Mouse (Mus musculus) liver, embryonic 14.5 days (tissue): ENCODE measurements around the gene Zfp784. TPM values are rescaled to one million over a fixed set of nuclear protein-coding genes. Genes with fewer than 3 reads are reported as not detected.

Source experiments
- ATAC-seq: fragments of 200-750 bp; cut with Nextera tagmentation; 2 replicates; pipeline ENCODE4 v1.8.0; 2017; ENCODE audit warnings: moderate number of reproducible peaks, mild to moderate bottlenecking, moderate library complexity; ENCODE audit not compliant: insufficient read depth
- DNase-seq, 3 experiments: peaks; one replicate each; pipeline ENCODE4 v3.0.0-alpha.2; 2012 to 2013; ENCODE audit warnings: low read depth in 3 of 3, low spot score in 3 of 3
- H3K27ac ChIP-seq: fragments of 300-500 bp; sonication (generic); 2 replicates; pipeline ENCODE4 v1.5.1; 2014; ENCODE audit warnings: moderate library complexity, mild to moderate bottlenecking, control low read depth, inconsistent platforms
- H3K27me3 ChIP-seq: fragments of 300-500 bp; sonication (generic); 2 replicates; pipeline ENCODE4 v1.6.1; 2014; ENCODE audit warnings: mild to moderate bottlenecking, low read length, moderate library complexity; ENCODE audit not compliant: control insufficient read depth, insufficient read depth
- H3K36me3 ChIP-seq: fragments of 300-500 bp; sonication (generic); replicated peaks from 2 replicates; pipeline ENCODE4 v1.6.1; 2014; ENCODE audit warnings: low read depth; ENCODE audit not compliant: control insufficient read depth, insufficient read depth
- H3K4me1 ChIP-seq, 2 experiments: fragments of 200-500 bp in 1 of 2; fragments of 300-500 bp in 1 of 2; sonication (generic) in 1 of 2; replicated peaks; 2 replicates each; pipeline ENCODE4 v1.6.1; 2012 to 2014; ENCODE audit warnings: antibody characterized with exemption in 1 of 2, inconsistent platforms in 1 of 2, low read length in 1 of 2; ENCODE audit not compliant: control insufficient read depth in 2 of 2, insufficient read depth in 2 of 2
- H3K4me2 ChIP-seq: fragments of 300-500 bp; sonication (generic); 2 replicates; pipeline ENCODE4 v1.6.1; 2014; ENCODE audit warnings: low read depth, mild to moderate bottlenecking, control low read depth, moderate library complexity
- H3K4me3 ChIP-seq, 2 experiments: fragments of 200-500 bp in 1 of 2; fragments of 300-500 bp in 1 of 2; sonication (generic) in 1 of 2; 2 replicates each; pipeline ENCODE4 v1.5.1; 2012 to 2014; ENCODE audit warnings: low read depth in 2 of 2, low read length in 2 of 2, mild to moderate bottlenecking in 2 of 2, control low read depth in 1 of 2, inconsistent platforms in 1 of 2, moderate library complexity in 1 of 2; ENCODE audit not compliant: insufficient read depth in 1 of 2
- H3K9ac ChIP-seq: fragments of 300-500 bp; sonication (generic); replicated peaks from 2 replicates; pipeline ENCODE4 v1.6.1; 2014; ENCODE audit warnings: mild to moderate bottlenecking, control low read depth, moderate library complexity
- H3K9me3 ChIP-seq: fragments of 300-500 bp; sonication (generic); 2 replicates; pipeline ENCODE4 v1.6.1; 2016; ENCODE audit warnings: low read length, mixed read lengths; ENCODE audit not compliant: control insufficient read depth
- CTCF ChIP-seq: IDR thresholded peaks from 2 replicates; pipeline ENCODE4 v1.5.1; 2016; ENCODE audit warnings: antibody characterized with exemption, low read depth, control low read depth
- EP300 ChIP-seq: IDR thresholded peaks from 2 replicates; pipeline ENCODE4 v1.6.1; 2016; ENCODE audit warnings: antibody characterized with exemption, low read depth
- WGBS: fragments of 180-500 bp; shearing (Covaris S2); extraction: QIAGEN DNeasy Blood & Tissue Kit; methylation state at CpG from one replicate; pipeline ENCODE4 v1.1.7; 2014; ENCODE audit not compliant: insufficient replicate concordance; 5-methylcytosine and 5-hydroxymethylcytosine counted together
- polyA plus RNA-seq, 2 experiments: library from polyadenylated mRNA; depleted of rRNA in 1 of 2; stranded (reverse) in 1 of 2; unstranded in 1 of 2; fragments of >200 nt; fragmentation: Nextera tagmentation in 1 of 2; extraction: Ambion mirVana in 1 of 2; gene quantifications; 2 replicates each; pipeline versions ENCODE4 v1.2.1 to v1.2.3; 2012 to 2014

Zfp784 gene
- polyA plus RNA-seq, 2 experiments = 0.96 to 1.0 TPM

DNA sequence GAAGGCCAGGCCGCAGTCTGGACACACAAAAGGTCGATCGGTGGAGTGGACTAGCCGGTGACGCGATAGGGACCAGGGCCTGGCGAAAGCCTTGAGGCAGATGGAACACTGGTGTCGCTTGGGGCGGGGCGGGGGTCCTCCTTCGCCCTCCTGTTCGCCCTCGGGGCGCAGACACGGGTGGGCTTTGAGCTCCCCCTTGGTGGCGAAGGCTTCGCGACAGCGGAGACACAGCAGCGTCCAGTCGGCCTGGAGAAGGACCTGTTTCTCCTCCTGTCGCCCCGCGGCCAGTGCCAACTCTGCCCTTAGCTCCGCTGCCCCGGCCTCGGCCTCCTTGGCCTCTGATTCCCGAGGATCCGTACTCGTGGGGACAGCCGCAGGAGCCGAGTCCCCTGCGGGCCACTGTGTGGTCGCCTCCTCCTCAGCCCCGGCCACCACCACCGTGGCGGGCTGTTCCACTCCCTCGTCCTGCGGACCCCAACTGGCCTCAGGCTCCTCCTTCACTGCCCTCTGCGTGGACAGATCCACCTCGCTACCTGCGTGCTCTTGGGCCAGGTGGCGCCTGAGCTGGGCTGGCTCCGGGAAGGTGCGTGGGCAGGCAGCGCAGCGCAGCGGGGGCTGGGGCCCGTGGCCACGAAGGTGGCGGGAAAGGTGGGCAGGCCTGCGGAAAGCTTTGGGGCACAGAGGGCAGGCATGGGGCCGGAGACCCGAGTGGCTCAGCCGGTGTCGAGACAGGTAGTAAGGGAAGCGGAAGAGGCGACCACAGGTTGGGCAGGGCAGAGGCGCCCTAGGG, 44.1 kb downstream of the Zfp784 start:
- WGBS = 42% methylated on average over 58 of the region's 59 CpGs
- TF ChIP-seq CTCF = no peak
- no peak for TF ChIP-seq EP300
- Histone ChIP-seq H3K9ac (no peak overlapping the region), H3K4me2 (no peak overlapping the region), H3K4me3 (no peak overlapping the region), H3K4me1 (no peaks in the 10 kb centered on the region), H3K9me3 (no peaks in the 10 kb centered on the region), H3K27ac (no peak overlapping the region), H3K36me3 (no peaks in the 10 kb centered on the region), H3K27me3 (peaks cover 20% of the 10 kb centered on the region)
- DNase-seq (no peak), ATAC-seq (no peak)

- no peak for DNase-seq
These were observed 44.8 kb downstream of the Zfp784 start for GRCm38 (mm10) chr7:4993347-4993998.

DNA sequence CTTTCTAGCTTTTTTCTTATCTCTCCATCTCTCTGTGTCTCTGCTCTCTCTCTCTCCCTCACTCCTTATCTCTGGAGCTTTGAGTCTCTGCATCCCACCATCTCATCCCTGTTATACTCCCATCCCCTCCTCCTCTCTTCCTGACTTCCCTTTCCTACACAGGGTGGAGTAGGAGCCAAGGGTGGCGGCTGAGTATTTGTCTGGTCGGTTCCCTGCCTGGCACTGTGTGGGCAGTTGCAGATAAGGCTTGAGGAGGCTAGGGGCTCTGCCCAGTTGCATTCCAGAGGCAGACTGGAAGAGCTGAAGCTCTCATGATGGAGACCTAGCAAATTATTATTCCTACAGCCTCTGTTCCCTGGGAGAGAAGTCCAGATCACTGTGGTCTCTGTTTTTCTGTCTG, 50.0 kb downstream of the Zfp784 start:
- Histone ChIP-seq H3K9ac (no peak overlapping the region), H3K4me2 (no peak overlapping the region), H3K4me1 (no peaks in the 10 kb centered on the region), H3K27me3 (peaks cover 1% of the 10 kb centered on the region; the same call in 1 of the 2 replicates), H3K36me3 (no peaks in the 10 kb centered on the region), H3K4me3 (no peak overlapping the region), H3K27ac (no peak overlapping the region), H3K9me3 (no peaks in the 10 kb centered on the region)
- TF ChIP-seq CTCF = no peak
- no peak for TF ChIP-seq EP300
- ATAC-seq = no peak
- WGBS = 21% methylated on average over 2 of the region's 2 CpGs
- no peak for DNase-seq

More at GRCm38 (mm10) chr7:4993347-4993998, 44.8 kb downstream of the Zfp784 start:
- 36% methylated on average over 55 of the region's 55 CpGs for WGBS
- ATAC-seq = no peak
- H3K9ac ChIP-seq = no peak overlapping the region
- no peak overlapping the region for H3K27ac ChIP-seq
- TF ChIP-seq CTCF (no peak), EP300 (no peak)
- H3K36me3 ChIP-seq = no peaks in the 10 kb centered on the region
- H3K4me2 ChIP-seq = no peak overlapping the region
- H3K4me3 ChIP-seq = no peak overlapping the region
- H3K9me3 ChIP-seq = no peaks in the 10 kb centered on the region
- peaks cover 20% of the 10 kb centered on the region for H3K27me3 ChIP-seq
- no peaks in the 10 kb centered on the region for H3K4me1 ChIP-seq

Other genes with a start within 250 kb of the Zfp784 start
- 7.5 and 8.2 TPM in 2 replicates for gene Tmem238, start 248.8 kb downstream of the Zfp784 start, polyA plus RNA-seq (2012; rRNA removed)
- 5.4 and 5.8 TPM in 2 replicates for gene Tmem238, start 248.8 kb downstream of the Zfp784 start, polyA plus RNA-seq (2014; fragmentation: Nextera tagmentation; extraction: Ambion mirVana)
- 237 and 307 TPM in 2 replicates for gene Rpl28, start 245.6 kb downstream of the Zfp784 start, polyA plus RNA-seq (2012; rRNA removed)
- gene Rpl28, start 245.6 kb downstream of the Zfp784 start, polyA plus RNA-seq (2014; fragmentation: Nextera tagmentation; extraction: Ambion mirVana) = 185 and 186 TPM in 2 replicates
- gene Ube2s, start 225.9 kb downstream of the Zfp784 start, polyA plus RNA-seq (2012; rRNA removed) = 186 and 265 TPM in 2 replicates
- gene Ube2s, start 225.9 kb downstream of the Zfp784 start, polyA plus RNA-seq (2014; fragmentation: Nextera tagmentation; extraction: Ambion mirVana) = 295 and 316 TPM in 2 replicates
- 0.01 and 0.14 TPM in 2 replicates for gene Shisa7, start 193.8 kb downstream of the Zfp784 start, polyA plus RNA-seq (2012; rRNA removed)
- gene Shisa7, start 193.8 kb downstream of the Zfp784 start, polyA plus RNA-seq (2014; fragmentation: Nextera tagmentation; extraction: Ambion mirVana) = not detected in 2 replicates
- gene Isoc2b, start 168.2 kb downstream of the Zfp784 start, polyA plus RNA-seq (2012; rRNA removed) = 1.6 and 2.4 TPM in 2 replicates
- gene Isoc2b, start 168.2 kb downstream of the Zfp784 start, polyA plus RNA-seq (2014; fragmentation: Nextera tagmentation; extraction: Ambion mirVana) = 2.8 and 3.8 TPM in 2 replicates
- 6.6 and 6.7 TPM in 2 replicates for gene Isoc2a, start 161.3 kb downstream of the Zfp784 start, polyA plus RNA-seq (2012; rRNA removed)
- gene Isoc2a, start 161.3 kb downstream of the Zfp784 start, polyA plus RNA-seq (2014; fragmentation: Nextera tagmentation; extraction: Ambion mirVana) = 0.56 and 0.86 TPM in 2 replicates
- 0.02 TPM in 1 of 2 replicates, not detected in the other for gene Gm36210, start 131.9 kb downstream of the Zfp784 start, polyA plus RNA-seq (2012; rRNA removed)
- not detected in 2 replicates for gene Gm36210, start 131.9 kb downstream of the Zfp784 start, polyA plus RNA-seq (2014; fragmentation: Nextera tagmentation; extraction: Ambion mirVana)
- gene Zfp628, start 123.2 kb downstream of the Zfp784 start, polyA plus RNA-seq (2012; rRNA removed) = 2.9 and 3.7 TPM in 2 replicates
- gene Zfp628, start 123.2 kb downstream of the Zfp784 start, polyA plus RNA-seq (2014; fragmentation: Nextera tagmentation; extraction: Ambion mirVana) = 1.5 and 1.6 TPM in 2 replicates
- gene Nat14, start 116.4 kb downstream of the Zfp784 start, polyA plus RNA-seq (2012; rRNA removed) = 0.38 and 0.39 TPM in 2 replicates
- gene Nat14, start 116.4 kb downstream of the Zfp784 start, polyA plus RNA-seq (2014; fragmentation: Nextera tagmentation; extraction: Ambion mirVana) = 0.10 and 0.11 TPM in 2 replicates
- 0.12 and 0.14 TPM in 2 replicates for gene Ssc5d, start 112.7 kb downstream of the Zfp784 start, polyA plus RNA-seq (2012; rRNA removed)
- gene Ssc5d, start 112.7 kb downstream of the Zfp784 start, polyA plus RNA-seq (2014; fragmentation: Nextera tagmentation; extraction: Ambion mirVana) = 0.03 and 0.09 TPM in 2 replicates
- gene Sbk2, start 74.0 kb downstream of the Zfp784 start, polyA plus RNA-seq (2012; rRNA removed) = 0.01 and 0.02 TPM in 2 replicates
- gene Sbk2, start 74.0 kb downstream of the Zfp784 start, polyA plus RNA-seq (2014; fragmentation: Nextera tagmentation; extraction: Ambion mirVana) = not detected in 2 replicates
- not detected in 2 replicates for gene Sbk3, start 67.3 kb downstream of the Zfp784 start, polyA plus RNA-seq (2012; rRNA removed)
- gene Sbk3, start 67.3 kb downstream of the Zfp784 start, polyA plus RNA-seq (2014; fragmentation: Nextera tagmentation; extraction: Ambion mirVana) = not detected in 2 replicates
- gene Zfp579, start 42.3 kb downstream of the Zfp784 start, polyA plus RNA-seq (2012; rRNA removed) = 6.7 and 11.2 TPM in 2 replicates
- gene Zfp579, start 42.3 kb downstream of the Zfp784 start, polyA plus RNA-seq (2014; fragmentation: Nextera tagmentation; extraction: Ambion mirVana) = 2.8 and 4.0 TPM in 2 replicates
- 9.1 and 9.5 TPM in 2 replicates for gene Zfp524, start 24.0 kb downstream of the Zfp784 start, polyA plus RNA-seq (2012; rRNA removed)
- gene Zfp524, start 24.0 kb downstream of the Zfp784 start, polyA plus RNA-seq (2014; fragmentation: Nextera tagmentation; extraction: Ambion mirVana) = 8.9 TPM in 2 replicates
- gene Fiz1, start 23.7 kb downstream of the Zfp784 start, polyA plus RNA-seq (2012; rRNA removed) = 12.1 and 14.1 TPM in 2 replicates
- gene Fiz1, start 23.7 kb downstream of the Zfp784 start, polyA plus RNA-seq (2014; fragmentation: Nextera tagmentation; extraction: Ambion mirVana) = 10.7 and 13.2 TPM in 2 replicates
- 0.03 and 0.10 TPM in 2 replicates for gene Gm44973, start 22.9 kb downstream of the Zfp784 start, polyA plus RNA-seq (2012; rRNA removed)
- 1.6 and 1.9 TPM in 2 replicates for gene Gm44973, start 22.9 kb downstream of the Zfp784 start, polyA plus RNA-seq (2014; fragmentation: Nextera tagmentation; extraction: Ambion mirVana)
- gene Zfp865, start 18.1 kb downstream of the Zfp784 start, polyA plus RNA-seq (2012; rRNA removed) = 6.4 and 7.6 TPM in 2 replicates
- 0.98 and 1.0 TPM in 2 replicates for gene Zfp865, start 18.1 kb downstream of the Zfp784 start, polyA plus RNA-seq (2014; fragmentation: Nextera tagmentation; extraction: Ambion mirVana)
- gene Ccdc106, start 17.9 kb downstream of the Zfp784 start, polyA plus RNA-seq (2012; rRNA removed) = 0.49 and 0.64 TPM in 2 replicates
- gene Ccdc106, start 17.9 kb downstream of the Zfp784 start, polyA plus RNA-seq (2014; fragmentation: Nextera tagmentation; extraction: Ambion mirVana) = 0.24 and 0.35 TPM in 2 replicates
- not detected in 2 replicates for gene 4632433K11Rik, start 4.3 kb downstream of the Zfp784 start, polyA plus RNA-seq (2012; rRNA removed)
- gene 4632433K11Rik, start 4.3 kb downstream of the Zfp784 start, polyA plus RNA-seq (2014; fragmentation: Nextera tagmentation; extraction: Ambion mirVana) = not detected in 2 replicates
- 1.4 and 1.7 TPM in 2 replicates for gene Zfp580, start 13.1 kb upstream of the Zfp784 start, polyA plus RNA-seq (2012; rRNA removed)
- 1.6 and 1.8 TPM in 2 replicates for gene Zfp580, start 13.1 kb upstream of the Zfp784 start, polyA plus RNA-seq (2014; fragmentation: Nextera tagmentation; extraction: Ambion mirVana)
- 110 and 132 TPM in 2 replicates for gene U2af2, start 23.7 kb upstream of the Zfp784 start, polyA plus RNA-seq (2012; rRNA removed)
- gene U2af2, start 23.7 kb upstream of the Zfp784 start, polyA plus RNA-seq (2014; fragmentation: Nextera tagmentation; extraction: Ambion mirVana) = 52.2 and 60.2 TPM in 2 replicates
- gene Epn1, start 41.8 kb upstream of the Zfp784 start, polyA plus RNA-seq (2012; rRNA removed) = 54.4 and 57.5 TPM in 2 replicates
- 45.4 and 56.7 TPM in 2 replicates for gene Epn1, start 41.8 kb upstream of the Zfp784 start, polyA plus RNA-seq (2014; fragmentation: Nextera tagmentation; extraction: Ambion mirVana)
- not detected in 2 replicates for gene Rfpl4, start 78.5 kb upstream of the Zfp784 start, polyA plus RNA-seq (2012; rRNA removed)
- not detected in 2 replicates for gene Rfpl4, start 78.5 kb upstream of the Zfp784 start, polyA plus RNA-seq (2014; fragmentation: Nextera tagmentation; extraction: Ambion mirVana)
- 0.08 and 0.28 TPM in 2 replicates for gene Rasl2-9, start 87.5 kb upstream of the Zfp784 start, polyA plus RNA-seq (2012; rRNA removed)
- 0.28 and 0.38 TPM in 2 replicates for gene Rasl2-9, start 87.5 kb upstream of the Zfp784 start, polyA plus RNA-seq (2014; fragmentation: Nextera tagmentation; extraction: Ambion mirVana)
- gene Vmn1r55, start 111.2 kb upstream of the Zfp784 start, polyA plus RNA-seq (2012; rRNA removed) = not detected in 2 replicates
- not detected in 2 replicates for gene Vmn1r55, start 111.2 kb upstream of the Zfp784 start, polyA plus RNA-seq (2014; fragmentation: Nextera tagmentation; extraction: Ambion mirVana)
- gene Vmn1r56, start 158.3 kb upstream of the Zfp784 start, polyA plus RNA-seq (2012; rRNA removed) = not detected in 2 replicates
- not detected in 2 replicates for gene Vmn1r56, start 158.3 kb upstream of the Zfp784 start, polyA plus RNA-seq (2014; fragmentation: Nextera tagmentation; extraction: Ambion mirVana)
- gene Vmn1r57, start 180.0 kb upstream of the Zfp784 start, polyA plus RNA-seq (2012; rRNA removed) = not detected in 2 replicates
- gene Vmn1r57, start 180.0 kb upstream of the Zfp784 start, polyA plus RNA-seq (2014; fragmentation: Nextera tagmentation; extraction: Ambion mirVana) = not detected in 2 replicates